Mouse (Mus musculus) gastrocnemius, postnatal 4 days (tissue): ENCODE data around the gene Tgfbr3. TPM values are rescaled to one million over a fixed set of nuclear protein-coding genes. Genes with fewer than 3 reads are reported as not detected.

Experiments
- total RNA-seq, 2 experiments: library from RNA; stranded (reverse); gene quantifications; 2 replicates each; pipeline ENCODE4 v1.2.3; 2021

Tgfbr3 gene
- total RNA-seq, 2 experiments from 2014 or later, result 57.1 to 57.3 TPM

Other genes starting within 250 kb of the Tgfbr3 start
- gene Brdt, start 41.5 kb upstream of the Tgfbr3 start, total RNA-seq, result 1 to 10 TPM; 5.2 TPM
- gene Ephx4, start 113.1 kb upstream of the Tgfbr3 start, total RNA-seq, result 1 to 10 TPM; 3.5 to 4.2 TPM
- not detected for gene Lpcat2b, start 141.9 kb upstream of the Tgfbr3 start, total RNA-seq
- gene Btbd8, start 148.4 kb upstream of the Tgfbr3 start, total RNA-seq, result 10 to 100 TPM; 14.1 to 15.6 TPM
- under 1 TPM; 0.16 to 0.17 TPM for gene Gm42669, start 218.0 kb upstream of the Tgfbr3 start, total RNA-seq
- under 1 TPM; 0.13 to 0.17 TPM for gene 1700028K03Rik, start 245.1 kb upstream of the Tgfbr3 start, total RNA-seq